Mouse (Mus musculus): ENCODE results near the gene Il17rd.

Il17rd gene

DNA sequence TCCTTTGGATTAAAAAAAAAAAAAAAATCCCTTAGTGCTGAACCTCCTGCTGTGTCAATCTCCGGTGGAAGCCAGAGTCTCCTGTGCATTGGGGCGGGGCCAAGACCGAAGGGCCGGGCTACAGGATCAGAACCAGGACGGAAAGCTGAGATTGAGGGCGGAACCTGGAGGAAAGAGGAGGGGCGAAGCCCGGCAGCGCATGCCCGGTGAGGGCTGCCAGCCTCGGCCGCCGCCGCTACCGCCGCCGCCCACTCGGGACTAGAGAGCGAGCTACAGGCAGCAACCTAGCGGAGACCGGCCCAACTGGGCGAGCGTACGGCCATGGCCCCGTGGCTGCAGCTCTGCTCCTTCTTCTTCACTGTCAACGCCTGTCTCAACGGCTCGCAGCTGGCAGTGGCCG lies at the start of gene Il17rd:
Gene Il17rd, plus strand, starts transcription at position 159 of the 400 bp plus-strand sequence.
- DNase-seq (ENCODE audit: low spot score in 2 of 2) = peak; percentile 71 to 84

DNA sequence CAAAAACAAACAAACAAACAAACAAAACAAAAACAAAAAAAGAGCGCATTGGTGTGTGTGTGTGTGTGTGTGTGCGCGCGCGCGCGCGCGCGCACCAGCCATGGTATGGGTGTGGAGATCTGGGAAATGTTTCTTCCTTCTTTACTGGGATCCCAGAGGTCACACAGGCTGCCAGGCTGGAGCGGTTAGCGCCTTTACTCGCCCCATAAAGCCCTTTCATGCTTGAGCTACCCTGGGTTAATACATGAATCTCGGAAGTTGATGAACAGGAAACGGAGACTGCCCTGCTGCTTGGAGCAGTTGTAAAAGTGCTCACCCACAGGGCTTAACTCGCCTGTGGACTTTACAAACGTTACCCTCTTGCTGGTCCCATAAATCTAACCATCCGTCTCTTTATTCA lies 47.1 kb upstream of the Il17rd start:
- DNase-seq (ENCODE audit: low spot score in 2 of 2) = no peak

DNA sequence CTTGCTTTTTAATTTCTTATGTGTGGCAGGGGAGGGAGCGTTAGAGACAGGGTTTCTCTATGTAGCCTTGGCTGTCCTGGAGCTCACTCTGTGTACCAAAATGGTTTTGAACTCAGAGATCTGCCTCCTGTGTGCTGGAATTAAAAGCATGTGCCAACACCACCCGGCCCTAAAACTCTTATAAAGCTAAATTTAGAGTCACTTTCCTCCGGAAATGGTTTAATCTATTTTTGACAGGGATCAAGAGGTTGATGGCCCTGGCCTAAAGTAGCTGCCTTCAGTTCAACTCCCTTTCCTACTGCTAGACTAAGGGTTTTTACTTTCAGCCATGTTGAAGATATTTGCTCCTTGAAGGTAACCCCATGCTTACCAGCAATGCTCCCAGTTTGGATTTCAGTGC lies 45.3 kb upstream of the Il17rd start:
- DNase-seq (ENCODE audit: low spot score in 2 of 2) = no peak

DNA sequence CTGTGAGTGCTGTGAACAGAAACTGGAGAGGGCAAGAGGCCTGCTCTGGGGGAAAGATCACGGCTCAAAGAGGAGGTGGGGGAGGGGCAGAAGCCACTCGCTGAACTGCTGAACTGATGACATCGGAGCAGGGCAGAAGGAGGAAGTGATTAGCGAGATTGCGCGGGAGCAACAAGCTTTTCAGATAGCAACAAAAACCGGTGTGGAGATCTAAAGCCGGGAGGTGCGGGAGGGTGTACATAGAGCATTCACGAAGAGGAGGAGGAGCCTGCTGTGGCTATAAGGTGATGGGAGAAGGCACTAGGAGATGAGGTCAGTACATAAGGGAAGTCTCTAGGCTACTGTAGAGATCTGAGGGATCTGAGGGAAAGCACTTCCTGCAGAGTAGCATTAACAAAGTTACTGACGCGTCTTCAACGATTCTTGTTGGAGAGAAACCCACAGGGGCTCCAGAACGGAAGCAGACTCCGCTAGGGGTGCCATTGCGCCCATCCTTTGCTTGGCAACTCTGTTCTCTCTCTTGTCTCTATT lies 44.5 kb upstream of the Il17rd start, which contains the start of gene Hesx1:
Gene Hesx1, plus strand, starts transcription at position 206 of the 531 bp plus-strand sequence.
- DNase-seq (ENCODE audit: low spot score in 2 of 2) = no peak

DNA sequence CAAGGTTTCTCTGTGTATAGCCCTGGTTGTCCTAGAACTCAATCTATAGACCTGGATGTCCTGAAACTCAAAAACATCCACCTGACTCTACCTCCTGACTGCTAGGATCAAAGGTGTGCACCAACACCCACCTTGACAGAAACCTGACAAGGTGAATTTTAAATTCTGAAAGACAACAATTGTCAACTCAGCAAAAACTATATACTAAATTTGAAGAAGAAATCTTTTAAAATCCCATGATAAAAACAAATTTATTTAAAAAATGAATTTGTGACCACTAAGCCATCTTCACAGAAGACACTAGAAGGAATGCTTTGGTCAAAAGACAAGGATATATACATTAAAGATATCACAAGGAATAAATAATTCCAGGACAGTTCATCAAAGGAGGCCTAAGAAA lies 42.5 kb upstream of the Il17rd start:
- DNase-seq (ENCODE audit: low spot score in 2 of 2) = no peak

DNA sequence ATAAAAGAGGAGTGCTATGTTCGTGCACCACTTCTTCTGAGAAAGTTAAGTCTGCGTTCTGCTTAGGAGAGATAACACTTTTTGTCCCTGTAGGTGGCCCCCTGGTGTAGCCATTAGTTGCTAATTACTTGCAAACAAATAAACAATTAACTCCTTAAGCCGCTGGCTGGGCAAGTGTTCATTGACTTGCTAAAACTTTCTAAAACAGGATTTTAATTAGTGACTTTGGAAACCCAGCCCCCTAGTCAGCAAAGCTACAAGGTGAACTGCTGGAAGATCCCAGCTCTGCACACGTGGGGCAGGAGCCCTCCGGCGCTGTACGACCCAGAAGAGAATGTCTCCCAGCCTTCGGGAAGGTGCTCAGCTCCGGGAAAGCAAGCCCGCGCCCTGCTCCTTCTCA lies 38.4 kb upstream of the Il17rd start:
- DNase-seq (ENCODE audit: low spot score in 2 of 2) = no peak

DNA sequence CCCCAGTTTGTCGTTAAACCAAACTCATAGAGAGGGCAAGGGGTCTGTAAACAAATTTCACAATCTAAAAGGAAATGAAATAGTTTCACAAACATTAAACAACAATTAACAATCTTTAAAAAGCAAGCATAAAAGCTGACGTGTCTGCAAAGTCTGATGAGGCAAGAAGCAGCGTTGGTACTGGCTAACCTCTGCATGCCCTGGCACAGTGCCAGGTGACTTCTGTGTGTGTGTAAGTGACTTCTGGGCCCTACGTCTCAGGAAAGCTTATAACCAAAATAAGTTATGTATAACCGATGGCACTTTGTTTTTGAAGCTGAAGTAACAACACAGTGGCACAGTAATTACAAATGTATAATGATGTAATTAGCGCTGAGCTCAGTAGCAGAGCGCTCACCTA lies 33.8 kb upstream of the Il17rd start:
- DNase-seq (ENCODE audit: low spot score in 2 of 2) = no peak

GRCm38 (mm10) chr14:27005937-27006336 lies 32.8 kb upstream of the Il17rd start:
- DNase-seq (ENCODE audit: low spot score in 2 of 2) = no peak

DNA sequence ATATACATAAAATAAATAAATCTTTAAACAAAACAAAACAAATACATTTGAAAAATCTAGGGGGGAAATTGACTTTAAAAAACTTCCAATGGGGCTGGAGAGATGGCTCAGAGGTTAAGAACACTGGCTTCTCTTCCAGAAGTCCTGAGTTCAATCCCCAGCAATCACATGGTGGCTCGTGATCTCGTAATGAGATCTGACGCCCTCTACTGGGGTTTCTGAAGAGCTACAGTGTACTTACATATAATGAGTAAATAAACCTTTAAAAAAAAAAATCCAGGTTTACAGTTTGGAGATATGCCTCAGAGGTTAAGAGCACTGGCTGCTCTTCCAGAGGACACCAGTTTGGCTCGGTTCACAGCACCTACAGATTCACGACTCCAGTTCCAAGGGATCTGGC lies 27.2 kb upstream of the Il17rd start:
- no peak for DNase-seq (ENCODE audit: low spot score in 2 of 2)

DNA sequence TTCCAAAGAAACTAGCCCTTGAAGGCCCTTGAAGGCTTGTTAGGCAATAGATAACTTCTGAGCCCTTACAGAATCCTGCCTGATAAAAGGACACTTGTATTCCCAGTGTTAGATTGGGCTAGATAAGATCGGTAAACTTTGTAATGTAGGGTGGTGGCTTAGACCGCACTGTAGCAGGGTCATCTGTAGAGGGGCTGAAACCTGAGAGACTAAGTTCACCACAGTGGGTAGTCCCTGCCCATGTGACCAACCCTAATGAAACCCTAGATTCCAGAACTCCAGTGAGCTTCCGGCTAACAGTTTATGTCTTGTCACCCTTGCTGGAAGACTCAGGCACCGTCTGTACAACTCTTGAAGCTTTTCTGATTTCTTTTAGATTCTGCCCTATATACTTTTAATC lies 25.1 kb upstream of the Il17rd start:
- no peak for DNase-seq (ENCODE audit: low spot score in 2 of 2)

DNA sequence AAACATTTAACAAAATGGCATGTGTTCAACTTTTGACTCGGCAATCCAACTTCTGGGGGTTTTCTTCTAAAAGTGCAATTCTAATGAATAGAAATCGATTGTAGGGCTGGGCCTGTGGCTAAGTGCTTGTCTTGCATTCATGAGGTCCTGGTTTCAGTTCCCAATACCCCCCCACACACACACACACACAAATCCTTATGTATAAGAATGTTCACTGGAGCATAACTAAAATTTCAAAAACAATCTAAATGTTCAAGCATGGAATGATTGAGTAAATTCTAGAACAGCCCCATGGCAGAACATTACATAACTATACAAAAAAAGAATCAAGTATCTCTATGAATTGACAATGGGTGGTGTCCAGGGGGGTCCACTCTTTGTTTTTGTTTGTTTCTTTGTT lies 20.8 kb upstream of the Il17rd start:
- no peak for DNase-seq (ENCODE audit: low spot score in 2 of 2)

DNA sequence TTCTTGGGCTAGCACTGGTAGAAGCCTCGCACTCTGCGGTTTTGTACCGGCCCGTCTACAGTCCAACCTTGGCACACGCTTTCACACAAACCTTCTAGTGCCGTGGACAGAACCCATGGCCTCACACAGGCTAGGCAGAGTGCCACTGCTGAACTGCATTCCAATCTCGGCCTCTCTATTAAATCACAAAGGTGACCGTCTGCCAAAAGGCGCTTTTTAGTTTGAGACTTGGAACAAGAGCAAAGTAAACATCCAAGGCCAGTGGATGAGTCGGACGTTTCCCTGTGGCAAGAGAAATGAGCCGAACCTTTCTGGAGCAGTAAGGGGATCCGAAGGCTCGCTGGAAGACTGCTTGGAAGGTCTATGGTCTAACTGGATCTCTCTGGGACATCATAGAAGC lies 18.9 kb upstream of the Il17rd start:
- no peak for DNase-seq (ENCODE audit: low spot score in 2 of 2)

DNA sequence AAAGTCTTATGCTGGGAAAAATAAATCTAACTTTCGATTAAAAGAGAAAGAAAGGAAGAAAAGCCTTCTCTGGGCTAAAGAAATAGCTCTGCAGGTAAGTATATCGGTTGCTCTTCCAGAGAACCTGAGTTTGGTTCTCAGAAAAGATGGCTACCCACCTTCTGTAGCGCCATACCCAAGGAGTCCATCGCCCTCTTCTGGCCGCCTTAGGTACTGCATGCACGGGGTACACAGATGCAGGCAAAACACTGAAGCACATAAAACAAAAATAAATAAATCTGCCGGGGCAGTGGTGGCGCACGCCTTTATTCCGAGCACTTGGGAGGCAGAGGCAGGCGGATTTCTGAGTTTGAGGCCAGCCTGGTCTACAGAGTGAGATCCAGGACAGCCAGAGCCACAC lies 15.9 kb upstream of the Il17rd start:
- no peak for DNase-seq (ENCODE audit: low spot score in 2 of 2)

DNA sequence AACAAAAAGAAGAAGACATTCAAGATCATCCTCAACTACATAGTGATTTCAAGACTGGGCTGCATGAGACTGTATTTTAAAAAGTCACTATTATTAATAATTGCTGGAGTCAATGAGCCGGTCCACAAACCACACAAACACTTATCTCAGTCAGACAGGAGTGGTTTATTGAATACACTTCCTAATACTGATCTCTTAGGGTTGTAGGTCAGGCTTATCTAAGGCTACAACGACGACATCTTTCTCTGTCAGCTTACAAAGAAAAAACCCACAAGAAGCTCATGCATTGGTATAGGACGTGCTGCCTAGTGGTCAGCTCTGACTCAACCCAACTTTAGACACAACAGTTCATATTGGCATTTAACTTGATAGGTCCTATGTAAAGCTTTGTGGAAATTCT lies 14.1 kb upstream of the Il17rd start:
- DNase-seq (ENCODE audit: low spot score in 2 of 2) = no peak

- DNase-seq (ENCODE audit: low spot score in 2 of 2) = peak; percentile 37 to 39
These were observed 9.0 kb upstream of the Il17rd start for GRCm38 (mm10) chr14:27029771-27030173.

GRCm38 (mm10) chr14:27031142-27031541 lies 7.6 kb upstream of the Il17rd start:
- peak in 1 of 2 experiments; percentile 47 for DNase-seq (ENCODE audit: low spot score in 2 of 2)

GRCm38 (mm10) chr14:27037513-27037912 lies 1.2 kb upstream of the Il17rd start:
- DNase-seq (ENCODE audit: low spot score in 2 of 2) = no peak

GRCm38 (mm10) chr14:27039281-27040248 lies 824 bp downstream of the Il17rd start:
- peak in 1 of 2 experiments; percentile 30 for DNase-seq (ENCODE audit: low spot score in 2 of 2)

- no peak for DNase-seq (ENCODE audit: low spot score in 2 of 2)
These were observed 1.7 kb downstream of the Il17rd start for GRCm38 (mm10) chr14:27040451-27040850.

- no peak for DNase-seq (ENCODE audit: low spot score in 2 of 2)
These were observed 3.7 kb downstream of the Il17rd start for GRCm38 (mm10) chr14:27042280-27042983.

GRCm38 (mm10) chr14:27043416-27043815 lies 4.7 kb downstream of the Il17rd start:
- DNase-seq (ENCODE audit: low spot score in 2 of 2) = no peak

DNA sequence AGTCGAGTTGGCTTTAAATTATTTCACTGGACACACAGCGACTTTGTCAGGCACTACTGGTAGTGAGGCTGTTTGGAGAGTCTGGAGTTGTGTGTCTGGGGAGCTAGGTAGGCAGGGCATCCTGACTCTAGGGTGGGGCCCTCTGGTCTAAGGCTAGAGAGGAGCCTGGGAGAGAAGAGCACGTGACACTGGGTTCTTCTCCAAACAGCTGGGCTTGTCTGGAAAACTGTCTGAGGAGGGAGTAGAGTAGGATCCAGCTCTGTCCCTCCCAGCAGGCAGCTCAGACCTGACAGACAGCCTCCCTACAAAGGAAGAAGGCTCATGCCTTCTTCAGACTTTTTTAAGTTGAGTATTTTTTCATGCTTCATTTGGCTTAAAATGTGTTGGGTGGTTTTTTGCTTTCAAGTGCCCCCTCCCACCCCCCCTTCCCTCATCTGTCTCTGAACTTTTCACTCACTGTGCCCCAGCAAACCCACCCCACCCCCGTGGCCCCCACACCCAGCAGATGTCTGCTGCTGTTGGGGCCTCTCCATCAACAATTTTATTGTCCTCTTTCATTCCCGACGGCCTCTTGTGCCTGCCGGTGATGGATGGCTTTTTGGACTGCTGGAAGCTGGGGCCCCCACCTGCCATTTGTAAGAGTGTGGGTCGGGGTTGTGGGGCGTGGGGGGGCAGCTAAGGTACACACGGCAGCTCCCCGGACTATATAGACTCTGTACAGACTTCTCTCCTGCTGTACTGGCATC lies 5.7 kb downstream of the Il17rd start:
- DNase-seq (ENCODE audit: low spot score in 2 of 2) = no peak

Measured in frontal cortex, postnatal 10 days (tissue).